Mouse (Mus musculus) spleen, postnatal 36 days (tissue): Measurements from ENCODE around the gene Prss22.

Experiments used
- DNase-seq, 2 experiments: peaks; one replicate each; pipeline ENCODE4 v3.0.0; 2022; ENCODE audit warnings: low spot score in 2 of 2, mixed read lengths in 1 of 2

Gene Prss22

DNA sequence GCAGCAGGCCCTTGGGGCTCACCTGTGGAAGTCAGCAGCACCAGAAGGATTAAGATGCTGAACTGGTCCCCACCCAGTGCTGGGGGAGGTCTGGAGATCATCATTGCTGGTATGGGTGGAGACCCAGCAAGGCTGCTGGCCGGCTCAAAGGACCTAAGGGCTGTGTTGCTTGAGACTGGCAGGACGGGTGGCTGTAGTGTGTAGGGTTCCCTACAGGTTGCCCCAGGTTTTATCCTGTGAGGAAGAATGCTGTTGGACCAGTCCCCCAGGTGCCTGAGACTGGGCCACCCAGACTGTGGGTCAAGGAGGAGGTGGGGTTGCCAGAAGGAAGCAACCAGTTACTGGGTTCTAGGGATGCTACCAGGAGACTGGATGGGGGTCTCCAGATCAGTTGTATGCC, at the start of gene Prss22:
Gene Prss22, minus strand, starts transcription at position 200 of the 400 bp plus-strand sequence.
- DNase-seq, result no peak

DNA sequence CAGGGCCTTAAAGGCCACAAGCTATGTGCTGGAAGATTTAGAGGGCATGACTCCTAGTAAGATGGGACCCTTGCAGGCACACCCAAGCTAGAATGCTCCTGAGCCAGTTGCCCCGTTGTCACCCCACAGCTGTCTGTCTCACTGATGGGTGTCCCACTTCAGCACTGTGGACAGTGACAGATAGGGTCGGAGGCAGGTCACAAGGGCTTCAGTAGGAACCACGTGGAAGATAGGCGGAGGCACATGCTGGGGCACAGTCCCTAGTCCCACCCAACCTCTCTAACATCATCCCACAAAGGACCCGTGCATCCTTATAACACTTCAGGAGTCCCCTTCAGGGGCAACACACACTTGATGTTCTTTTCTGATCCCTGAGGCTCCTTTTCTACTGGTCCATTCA, 48.1 kb upstream of the Prss22 start:
- no peak for DNase-seq

GRCm38 (mm10) chr17:24045608-24046007, 47.7 kb upstream of the Prss22 start:
- no peak for DNase-seq

GRCm38 (mm10) chr17:24044482-24044881, 46.6 kb upstream of the Prss22 start:
- no peak for DNase-seq

DNA sequence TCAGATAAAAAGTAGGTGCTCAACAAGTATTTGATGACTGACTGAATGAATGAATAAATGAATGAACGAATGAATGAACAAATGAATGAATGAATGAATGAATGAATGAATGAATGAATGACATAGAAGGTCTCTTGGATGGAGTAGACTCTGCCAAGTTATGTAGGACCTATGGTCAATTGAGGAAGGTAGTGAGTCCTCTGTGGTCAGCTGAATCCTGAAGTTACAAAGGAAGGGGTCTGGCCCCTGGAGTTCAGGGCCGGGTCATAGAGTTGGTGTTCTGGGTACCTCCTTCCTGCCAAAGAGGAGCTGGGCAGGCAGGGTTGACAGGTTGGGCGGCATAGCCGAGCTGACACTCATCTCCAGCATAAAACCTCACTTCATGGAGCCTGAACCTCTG, 39.9 kb upstream of the Prss22 start, which contains the start of gene Prss27:
Gene Prss27, plus strand, starts transcription at position 301 of the 400 bp plus-strand sequence.
- no peak for DNase-seq

DNA sequence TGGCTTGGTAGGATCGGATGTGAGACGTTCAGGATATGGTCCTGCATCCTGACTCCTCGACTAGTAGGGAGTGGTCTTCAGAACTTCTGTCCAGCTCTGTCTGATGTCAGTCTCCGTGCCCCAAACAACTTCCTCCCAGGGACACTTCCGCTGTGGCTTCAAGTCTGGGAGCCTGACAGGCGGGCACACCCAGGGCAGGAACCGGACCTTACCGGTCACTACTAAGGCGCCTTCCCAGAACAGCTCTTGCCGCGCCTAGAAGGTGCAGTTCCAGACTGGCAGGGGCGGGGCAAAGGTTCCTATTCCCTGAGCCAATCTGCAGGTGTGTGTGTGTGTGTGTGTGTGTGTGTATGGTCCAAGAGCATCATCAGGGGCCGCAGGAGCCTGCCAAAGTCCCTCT, 39.5 kb upstream of the Prss22 start:
- no peak for DNase-seq

- no peak for DNase-seq
Observed at GRCm38 (mm10) chr17:24036954-24037353, 39.1 kb upstream of the Prss22 start.

DNA sequence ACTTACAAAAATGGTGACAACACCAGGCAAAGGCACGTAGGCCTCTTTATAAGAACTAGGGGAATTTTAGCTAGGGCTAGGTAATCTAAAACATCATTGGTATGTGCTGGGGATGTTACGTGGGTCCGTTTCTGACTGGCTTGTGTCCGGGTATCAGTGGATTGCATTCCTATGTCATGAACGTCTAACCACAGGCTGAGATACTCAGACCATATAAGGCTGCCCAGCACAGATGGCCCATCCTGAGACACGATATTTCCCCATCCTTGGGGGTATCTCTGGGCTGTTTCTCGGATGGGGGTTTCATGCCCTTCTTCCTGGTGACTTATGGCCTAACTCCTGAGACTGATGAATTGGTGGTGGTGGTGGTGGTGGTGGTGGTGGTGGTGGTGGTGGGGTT, 37.2 kb upstream of the Prss22 start:
- no peak for DNase-seq

GRCm38 (mm10) chr17:24030551-24030950, 32.7 kb upstream of the Prss22 start:
- DNase-seq, result no peak

- DNase-seq, result no peak
Observed at GRCm38 (mm10) chr17:24029477-24029876, 31.6 kb upstream of the Prss22 start.

GRCm38 (mm10) chr17:24021375-24022199, 23.7 kb upstream of the Prss22 start:
- peak; percentile 42 to 64 for DNase-seq

DNA sequence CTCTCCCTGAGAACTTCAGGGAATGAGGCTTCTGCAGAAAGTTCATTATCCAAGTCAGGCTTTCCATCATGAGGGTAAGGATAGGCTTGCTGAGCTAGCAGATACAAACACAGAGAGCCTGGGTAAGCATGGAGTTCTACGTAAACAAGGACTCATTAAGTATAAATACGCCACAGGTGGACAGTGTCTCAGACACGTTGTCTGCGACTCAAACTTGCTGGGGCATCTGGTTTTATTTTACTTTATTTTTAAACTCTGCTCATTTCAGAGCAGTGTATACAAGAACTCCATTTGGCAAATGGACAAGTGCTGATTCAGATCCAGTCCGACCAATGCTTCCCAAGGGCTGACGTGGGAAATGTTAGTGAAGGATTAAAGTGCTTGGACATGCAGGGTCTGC, 22.8 kb upstream of the Prss22 start:
- DNase-seq, result no peak

GRCm38 (mm10) chr17:24015727-24016126, 17.8 kb upstream of the Prss22 start:
- DNase-seq, result no peak

DNA sequence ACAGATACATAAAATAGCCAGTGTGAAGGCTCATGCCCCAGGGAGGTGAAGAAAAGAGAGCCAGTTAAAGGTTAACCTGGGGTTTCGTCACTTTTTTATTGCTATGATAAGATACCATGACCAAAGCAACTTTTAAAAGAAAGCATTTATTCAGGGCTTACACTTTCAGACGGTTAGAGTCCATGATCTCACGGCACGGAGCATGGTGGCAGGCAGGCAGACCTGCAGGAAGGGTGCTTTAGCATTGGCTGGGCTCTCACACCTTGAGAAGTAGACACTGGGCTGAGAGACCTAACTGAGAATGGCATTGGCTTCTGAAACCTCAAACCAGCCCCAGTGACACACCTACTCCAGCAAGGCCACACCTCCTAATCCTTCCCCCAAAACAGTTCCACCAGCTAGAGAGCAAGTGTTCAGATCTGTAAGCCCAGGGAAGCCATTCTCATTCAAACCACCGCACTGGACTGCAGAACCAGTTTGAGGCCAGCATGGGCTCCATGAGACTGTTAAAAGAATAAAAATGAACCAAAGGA, 16.6 kb upstream of the Prss22 start:
- no peak for DNase-seq

- DNase-seq, result no peak
Observed at GRCm38 (mm10) chr17:24012921-24013320, 15.0 kb upstream of the Prss22 start.

DNA sequence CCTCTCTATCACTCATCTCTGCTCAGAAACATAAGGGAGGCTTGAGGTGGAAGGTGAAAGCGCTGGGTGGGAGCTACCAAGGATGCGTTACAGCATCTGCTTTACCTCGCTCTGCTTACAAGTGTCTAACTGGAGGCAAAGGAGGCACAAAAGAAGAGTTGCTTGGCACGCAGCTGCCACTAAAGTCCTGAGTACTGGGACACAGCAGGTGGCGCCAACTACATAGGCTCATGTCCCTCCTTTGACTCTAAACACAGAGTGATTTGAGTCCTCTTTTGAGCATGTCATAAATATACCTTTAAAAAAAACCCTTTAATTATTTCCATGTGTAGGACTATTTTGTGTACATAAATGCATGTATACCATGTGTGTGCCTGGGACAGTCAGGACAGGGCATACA, 11.7 kb upstream of the Prss22 start:
- DNase-seq, result no peak

DNA sequence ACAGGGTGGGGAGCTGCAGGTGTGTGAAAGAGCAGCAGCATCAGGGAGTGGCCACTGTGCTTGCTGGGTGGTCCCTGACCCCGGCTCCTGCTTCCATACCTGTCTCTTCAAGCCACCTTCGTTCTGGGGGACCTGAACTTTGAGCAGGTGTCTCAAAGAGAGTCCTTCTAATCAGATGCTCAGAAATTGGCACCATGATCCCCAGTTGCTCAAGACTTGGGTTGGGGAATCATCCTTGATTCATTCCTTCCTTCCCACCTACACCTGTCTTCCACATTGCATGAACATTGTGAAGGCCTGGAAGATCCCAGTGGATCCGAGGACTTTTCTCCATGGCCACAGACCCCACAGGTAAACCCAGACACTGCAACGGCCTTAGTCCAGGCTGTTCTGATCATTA, 10.2 kb upstream of the Prss22 start:
- no peak for DNase-seq

DNA sequence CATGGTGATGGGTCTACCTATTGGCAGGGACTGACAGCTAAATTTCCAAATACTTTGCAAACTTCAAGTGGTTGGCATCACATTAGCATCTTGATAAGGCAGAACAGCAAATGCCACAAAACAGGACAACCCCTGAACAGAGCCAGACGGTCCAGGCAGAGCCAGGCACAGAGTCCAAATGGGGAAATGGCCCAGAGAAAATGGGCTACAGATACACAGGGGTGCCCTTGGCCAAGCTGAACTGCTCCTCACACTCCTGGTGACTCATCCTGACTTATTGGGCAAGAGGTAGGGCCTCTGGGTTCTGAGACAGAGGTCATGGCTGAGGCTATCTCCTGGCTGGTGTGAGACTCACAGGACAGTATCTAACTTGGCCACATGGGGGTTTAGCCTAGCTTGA, 9.5 kb upstream of the Prss22 start:
- DNase-seq, result peak; percentile 15 to 27

GRCm38 (mm10) chr17:24006930-24007329, 9.0 kb upstream of the Prss22 start:
- peak in 1 of 2 experiments; percentile 18 for DNase-seq

DNA sequence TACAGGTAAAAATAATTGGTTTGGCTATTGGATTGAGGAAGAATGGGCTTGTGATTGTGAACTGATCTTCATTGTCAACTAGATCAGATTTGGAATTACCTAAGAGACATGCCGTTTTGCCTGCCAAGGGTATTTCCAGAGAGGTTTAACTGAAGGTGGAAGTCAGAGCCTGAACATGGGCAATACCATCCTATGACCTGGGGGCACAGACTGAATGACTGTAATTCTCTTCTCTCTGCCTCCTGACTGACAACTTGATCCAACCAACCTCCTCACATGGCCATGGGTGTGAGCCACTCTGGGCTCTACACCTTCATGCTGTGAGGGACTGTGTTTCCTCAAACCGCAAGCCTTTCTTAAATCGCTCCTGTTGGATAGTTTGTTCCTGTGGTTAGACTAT, 7.1 kb upstream of the Prss22 start:
- no peak for DNase-seq

GRCm38 (mm10) chr17:24004071-24004665, 6.3 kb upstream of the Prss22 start:
- no peak for DNase-seq

- no peak for DNase-seq
Observed at GRCm38 (mm10) chr17:24000404-24000803, 2.5 kb upstream of the Prss22 start.

- DNase-seq, result no peak
Observed at GRCm38 (mm10) chr17:23998383-23998782, 483 bp upstream of the Prss22 start.
